Mouse (Mus musculus) mouse embryonic stem cell (cell line): ENCODE data around the gene Lama1.
"Not testable (repeated sequence)": the region's sequence is repeated elsewhere in the genome, so short reads cannot be mapped to it uniquely, and the experiment has no call there.

Source experiments
- in situ Hi-C, 2 experiments: fragments of 300-500 bp; cut with MboI; formaldehyde crosslinking; loops; 1 replicate in 1 of 2; 3 replicates in 1 of 2; pipeline ENCODE4 v1.14.3; 2019 to 2020; ENCODE audit warnings: low sequenced_read_pairs in 2 of 2, low pct_unique_long_range_greater_than_20kb in 1 of 2, mixed read lengths in 1 of 2; ENCODE audit not compliant: unreplicated experiment in 1 of 2

Lama1 gene

DNA sequence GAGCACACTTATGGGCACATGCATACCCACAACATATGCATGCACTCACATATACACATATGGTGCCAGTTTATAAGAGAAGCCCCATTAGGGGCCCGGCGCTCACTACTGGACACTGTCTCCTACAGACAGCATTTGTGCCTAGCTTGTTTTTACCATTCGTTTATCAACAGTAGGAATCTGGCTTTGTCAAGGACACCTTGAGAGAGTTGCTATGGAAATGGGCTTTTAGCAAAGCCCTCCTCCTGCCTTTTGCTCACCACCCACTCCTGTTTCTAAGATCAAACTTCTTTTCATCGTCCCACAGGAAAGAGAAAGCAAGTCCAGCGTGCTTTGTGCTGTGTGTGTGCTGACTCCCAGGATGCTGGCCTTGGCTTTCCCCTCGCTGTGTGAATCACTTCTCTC, 13.3 kb downstream of the Lama1 start:
- in situ Hi-C loops: no loop called here

DNA sequence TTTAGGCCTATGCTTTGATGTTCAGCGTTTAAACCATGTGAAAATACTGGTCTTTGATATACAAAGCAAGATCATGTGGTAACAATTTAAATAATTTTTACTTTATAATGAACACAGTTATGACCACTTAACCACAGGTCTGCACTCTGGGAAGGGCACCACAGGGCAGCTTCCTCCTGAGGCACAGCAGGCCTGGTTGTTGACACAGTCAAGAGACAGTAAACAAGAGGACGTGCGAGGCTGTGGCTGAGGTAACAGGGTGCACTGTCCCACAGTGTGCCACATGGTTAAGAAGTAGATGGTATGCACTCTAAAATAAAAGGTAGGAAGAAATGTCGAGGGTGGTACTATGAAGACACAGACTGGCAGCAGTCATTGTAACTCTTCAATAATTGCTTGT, 14.3 kb downstream of the Lama1 start:
- in situ Hi-C loops: no loop called here

DNA sequence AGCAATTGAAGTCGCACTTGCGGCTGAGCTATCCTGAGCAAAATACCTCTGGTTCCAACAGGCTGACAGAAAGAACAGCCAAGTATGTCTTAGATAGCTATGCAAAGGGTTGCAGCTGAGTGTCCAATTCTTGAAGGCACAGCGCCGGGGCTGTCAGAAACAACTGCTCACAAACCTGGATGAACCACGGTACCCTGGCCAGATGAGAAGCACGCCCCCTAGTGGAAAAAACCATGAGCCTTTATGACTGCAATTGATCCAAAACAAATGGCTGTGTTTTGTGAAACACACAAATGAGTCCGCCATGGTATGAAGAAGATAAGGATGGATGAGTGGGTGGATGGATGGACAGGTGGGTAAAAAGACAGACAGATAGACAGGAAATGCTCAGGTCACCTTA, 15.9 kb downstream of the Lama1 start:
- in situ Hi-C loops: no loop called here

DNA sequence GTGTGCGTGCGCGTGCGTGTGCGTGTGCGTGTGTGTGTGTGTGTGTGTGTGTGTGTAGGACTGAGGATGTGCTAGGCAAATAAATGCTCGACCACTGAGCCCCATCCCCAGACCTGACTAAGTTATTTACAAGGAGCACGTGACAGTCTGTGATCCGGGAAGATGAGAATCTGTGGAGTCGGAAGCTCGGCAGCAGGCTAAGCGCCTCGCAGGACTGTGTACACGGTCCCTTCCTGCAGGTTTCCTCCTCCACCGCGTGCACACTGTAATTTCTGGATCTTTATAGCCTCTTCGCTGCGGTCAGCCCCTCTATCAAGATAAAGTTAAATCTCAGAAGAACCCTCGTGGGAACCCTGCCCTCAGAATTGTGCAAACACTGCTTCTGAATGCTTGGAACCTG, 18.4 kb downstream of the Lama1 start:
- in situ Hi-C loops: no loop called here

DNA sequence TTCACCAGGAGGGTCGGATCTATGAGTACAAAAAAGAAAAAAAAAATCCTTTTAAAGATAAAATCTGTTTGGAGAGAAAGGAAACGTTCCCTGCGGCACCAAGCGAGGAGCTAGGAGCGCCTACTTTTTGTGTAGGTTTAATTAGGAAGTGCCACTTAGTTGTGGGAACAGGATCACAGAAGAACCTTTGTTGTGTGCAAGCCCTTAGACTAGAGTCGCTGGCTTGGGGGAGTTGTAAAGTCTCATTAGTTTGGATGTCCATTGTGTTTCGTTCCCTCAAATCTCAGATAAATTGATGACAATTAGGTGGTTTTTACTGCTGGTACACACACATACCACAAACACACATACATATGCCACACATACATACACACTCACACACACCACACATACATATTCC, 25.0 kb downstream of the Lama1 start:
- in situ Hi-C loops: no loop called here

DNA sequence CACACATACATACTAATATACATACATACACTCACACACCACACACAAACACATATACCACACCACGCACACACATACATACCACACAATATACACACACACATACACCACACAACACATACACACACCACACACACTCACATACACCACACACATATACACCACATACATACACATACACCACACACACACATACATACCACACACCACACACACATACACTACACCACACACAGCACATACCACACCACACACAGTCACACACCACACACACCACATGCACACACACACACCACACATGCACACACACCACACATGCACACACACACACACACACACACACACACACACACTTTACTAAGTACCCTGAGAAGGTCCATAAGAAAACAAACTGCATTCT, 25.5 kb downstream of the Lama1 start:
- in situ Hi-C loops: no loop called here

DNA sequence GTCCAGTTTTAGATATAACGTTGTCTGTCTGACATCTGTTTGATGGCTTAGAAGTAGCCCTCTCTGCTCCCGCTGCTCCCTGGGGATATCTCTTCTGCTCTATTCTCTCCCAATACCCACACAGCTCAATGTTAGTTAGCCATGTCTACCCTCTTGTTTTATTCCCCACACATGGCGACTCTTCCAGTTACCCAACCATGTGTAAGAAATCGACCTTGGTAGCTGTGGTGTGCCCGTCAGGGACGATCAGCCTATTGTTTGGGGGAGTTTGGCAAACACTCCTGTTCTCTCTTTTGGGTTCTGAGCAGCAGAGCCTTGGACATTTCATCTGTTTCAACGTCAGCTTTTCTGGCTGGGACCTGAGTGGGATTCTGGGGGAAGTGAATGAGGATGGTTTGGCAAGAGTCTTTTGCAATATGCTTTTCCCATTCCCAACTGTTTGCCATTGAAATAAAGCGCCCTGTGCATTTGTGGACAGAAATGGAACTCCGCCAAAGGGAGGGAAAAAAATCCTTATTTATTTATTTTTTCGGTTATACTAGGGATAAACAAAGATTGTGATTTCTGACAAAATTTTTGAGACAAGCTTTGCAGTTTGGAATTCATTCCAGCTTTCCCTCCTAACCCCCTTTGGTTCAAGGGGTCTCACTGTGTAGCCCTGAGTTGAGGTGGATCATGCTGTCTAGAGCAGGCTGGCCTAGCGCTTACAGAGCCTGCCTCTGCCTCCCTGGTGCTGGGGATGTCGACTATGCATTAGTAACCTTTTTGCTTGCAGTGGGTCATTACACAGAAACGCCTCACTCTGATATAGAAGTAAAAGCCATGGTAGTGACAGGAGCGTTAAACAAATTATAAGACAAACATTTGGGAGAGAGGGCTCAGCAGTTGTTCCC, 26.4 kb downstream of the Lama1 start:
- in situ Hi-C loops: no loop called here

DNA sequence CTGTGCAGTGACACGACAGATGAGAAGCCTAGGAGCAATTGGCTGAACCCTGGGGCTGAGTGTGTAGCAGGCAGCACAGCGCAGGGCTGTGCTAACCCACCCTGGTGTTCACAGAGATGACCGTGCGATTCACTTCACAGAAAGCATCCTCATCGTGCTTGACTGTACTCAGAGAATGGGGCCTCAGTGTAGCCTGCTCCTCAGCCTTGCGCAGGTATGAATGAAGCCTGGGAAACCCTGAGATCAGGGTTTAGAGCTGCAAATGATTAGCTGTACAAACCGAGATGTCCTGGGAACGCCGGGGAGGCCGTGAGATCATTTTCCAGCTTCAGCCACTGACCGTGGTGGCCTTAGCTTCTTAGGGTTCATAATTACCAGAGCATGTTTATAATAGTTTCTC, 29.5 kb downstream of the Lama1 start:
- in situ Hi-C loops: no loop called here

DNA sequence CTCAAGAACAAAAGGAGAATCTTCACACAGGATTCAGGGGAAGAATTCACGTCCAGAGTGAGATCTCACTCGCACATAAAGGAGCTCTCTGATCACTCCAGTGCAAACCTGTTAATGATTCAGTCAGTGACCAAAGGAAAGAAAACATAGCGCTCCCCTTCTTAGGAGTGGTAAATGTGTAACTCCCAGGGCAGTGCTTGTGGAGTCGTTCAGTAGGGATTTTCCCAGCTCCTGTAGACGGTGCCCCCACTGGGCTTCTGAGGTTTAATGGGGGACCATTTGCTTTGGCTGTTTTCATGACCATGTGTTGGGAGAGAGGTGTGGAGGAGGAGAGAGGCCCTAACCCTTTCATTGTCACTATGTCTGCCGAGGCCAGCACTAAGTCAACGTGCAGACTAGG, 31.7 kb downstream of the Lama1 start:
- in situ Hi-C loops: no loop called here

DNA sequence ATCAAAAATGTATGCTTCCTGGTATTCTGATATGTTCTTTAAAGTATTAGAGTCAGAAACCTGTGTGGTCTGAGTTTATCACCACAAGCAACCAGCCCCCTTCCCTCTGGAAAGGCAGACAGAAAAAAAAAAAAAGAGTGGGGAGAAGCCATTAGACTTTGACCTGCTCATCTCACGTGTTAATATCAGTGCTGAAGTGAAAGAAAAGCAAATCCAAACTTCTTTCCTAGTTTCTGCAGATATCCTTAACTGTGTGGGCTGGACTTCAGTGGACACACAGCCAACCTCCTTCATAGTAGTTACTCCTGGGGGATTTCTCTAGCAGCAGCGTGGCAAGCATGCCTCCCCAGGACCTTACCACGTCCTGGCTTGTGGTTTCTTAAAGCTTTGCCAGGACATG, 34.0 kb downstream of the Lama1 start:
- in situ Hi-C loops: no loop called here

DNA sequence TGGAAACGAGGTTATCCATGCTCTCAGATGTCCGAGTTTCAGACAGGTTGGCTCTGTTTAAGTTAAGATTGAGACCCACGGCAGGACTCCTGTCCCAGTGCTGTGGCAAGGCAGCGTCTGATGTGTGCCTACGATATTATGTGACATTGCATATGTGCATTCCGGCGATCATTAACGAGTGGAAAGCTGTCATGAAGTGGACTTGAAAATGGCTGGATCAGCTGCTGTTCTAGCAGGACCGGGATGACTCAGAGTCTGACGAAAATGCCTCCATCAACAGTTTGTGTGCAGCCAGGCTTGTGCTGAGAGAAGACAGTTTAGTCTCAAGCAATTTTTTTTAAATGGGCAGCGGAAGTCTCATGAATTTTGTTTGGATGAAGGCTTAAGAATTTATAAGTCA, 34.9 kb downstream of the Lama1 start:
- in situ Hi-C loops: no loop called here

DNA sequence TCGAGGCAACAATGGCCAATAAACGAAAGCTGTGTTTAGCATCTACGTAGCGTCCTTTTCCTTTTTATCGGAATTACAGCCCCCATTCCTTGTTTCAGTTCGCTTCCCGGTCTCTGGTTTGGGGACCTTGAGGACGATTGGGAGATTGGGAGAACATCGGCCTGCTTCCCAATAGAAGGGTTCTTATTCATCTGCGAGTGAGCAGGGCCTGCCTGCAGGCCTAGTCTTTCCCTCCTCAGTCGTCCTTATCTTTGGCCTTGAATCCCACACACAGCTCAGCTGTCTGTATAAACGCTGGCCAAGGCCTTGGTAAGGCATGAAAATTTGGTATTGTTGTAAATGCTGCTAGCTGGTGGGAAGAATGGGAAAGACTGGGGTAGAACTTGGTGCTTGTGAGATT, 36.5 kb downstream of the Lama1 start:
- in situ Hi-C loops: no loop called here

DNA sequence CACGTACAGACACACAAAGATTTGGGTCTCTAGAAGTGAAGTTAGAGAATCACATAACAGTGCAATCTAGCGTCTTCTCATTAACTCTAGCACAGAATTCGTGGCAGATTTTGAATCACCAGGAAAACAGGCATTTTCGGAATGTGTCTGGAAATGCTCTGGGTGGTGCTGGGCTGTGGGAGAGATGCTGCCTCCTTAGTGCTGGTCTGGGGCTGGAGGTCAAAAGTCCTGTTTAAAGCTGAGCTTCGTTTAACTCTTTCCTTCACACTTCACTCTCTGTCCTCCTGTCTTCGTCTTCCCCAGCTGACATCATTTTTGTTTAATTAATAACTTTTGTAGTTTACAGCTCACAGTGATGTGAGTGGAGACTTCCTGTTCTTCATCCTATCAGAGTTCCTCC, 38.7 kb downstream of the Lama1 start:
- in situ Hi-C loops: no loop called here

DNA sequence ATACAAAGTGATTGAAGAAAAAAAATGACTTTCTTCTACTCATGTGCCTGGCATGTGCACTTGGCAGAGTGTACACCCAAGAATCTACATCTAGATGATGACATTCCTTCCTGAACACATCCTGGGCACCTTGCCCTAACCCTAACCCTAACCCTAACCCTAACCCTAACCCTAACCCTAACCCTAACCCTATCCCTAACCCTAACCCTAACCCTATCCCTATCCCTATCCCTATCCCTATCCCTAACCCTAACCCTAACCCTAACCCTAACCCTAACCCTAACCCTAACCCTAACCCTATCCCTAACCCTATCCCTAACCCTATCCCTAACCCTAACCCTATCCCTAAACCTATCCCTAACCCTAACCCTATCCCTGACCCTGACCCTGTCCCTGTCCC, 44.2 kb downstream of the Lama1 start:
- in situ Hi-C loops: not testable (repeated sequence)

DNA sequence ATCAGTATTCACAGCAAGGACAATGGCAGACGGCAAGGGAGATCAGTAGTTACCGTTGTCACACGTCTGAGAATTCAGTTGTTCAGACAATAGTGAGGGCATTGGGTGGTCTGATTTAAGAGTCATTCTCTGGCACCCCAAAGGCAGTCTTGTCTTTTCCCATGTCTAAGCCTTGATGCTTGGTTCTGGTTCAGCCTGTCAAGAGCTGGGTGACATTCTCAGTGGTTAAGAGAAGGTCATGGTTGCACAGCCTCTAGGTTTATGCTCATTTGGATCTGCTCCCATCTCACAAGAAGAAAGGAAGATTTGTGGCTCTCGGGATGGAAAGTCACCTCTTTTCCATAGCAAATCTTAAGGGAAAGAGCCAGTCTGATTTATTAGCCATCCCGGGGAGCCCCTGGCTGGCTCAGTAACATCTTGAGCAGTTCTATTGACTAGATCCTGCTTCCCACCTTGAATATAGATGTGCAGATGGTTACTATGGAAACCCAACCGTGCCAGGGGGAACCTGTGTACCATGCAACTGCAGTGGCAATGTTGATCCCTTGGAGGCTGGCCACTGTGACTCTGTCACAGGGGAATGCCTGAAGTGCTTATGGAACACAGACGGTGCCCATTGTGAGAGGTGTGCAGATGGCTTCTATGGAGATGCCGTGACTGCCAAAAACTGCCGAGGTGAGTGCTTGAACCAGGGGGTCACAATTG, 67.3 kb downstream of the Lama1 start:
- in situ Hi-C loops: no loop called here

DNA sequence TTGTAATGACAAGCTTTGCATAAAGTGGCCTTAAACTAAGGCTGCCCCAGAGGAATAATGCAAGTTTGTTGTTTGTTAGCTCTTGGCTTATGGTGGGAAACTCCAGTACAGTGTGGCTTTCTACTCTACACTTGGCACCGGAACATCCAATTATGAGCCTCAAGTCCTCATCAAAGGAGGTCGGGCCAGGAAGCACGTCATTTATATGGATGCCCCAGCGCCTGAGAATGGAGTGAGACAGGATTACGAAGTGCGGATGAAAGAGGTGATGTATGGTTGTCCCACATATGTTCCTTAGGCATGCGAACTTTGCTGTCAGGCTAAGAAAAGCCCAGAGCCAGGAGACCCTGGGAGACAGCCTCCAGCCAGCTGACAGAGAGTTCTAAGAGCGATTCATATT, 76.5 kb downstream of the Lama1 start:
- in situ Hi-C loops: no loop called here

DNA sequence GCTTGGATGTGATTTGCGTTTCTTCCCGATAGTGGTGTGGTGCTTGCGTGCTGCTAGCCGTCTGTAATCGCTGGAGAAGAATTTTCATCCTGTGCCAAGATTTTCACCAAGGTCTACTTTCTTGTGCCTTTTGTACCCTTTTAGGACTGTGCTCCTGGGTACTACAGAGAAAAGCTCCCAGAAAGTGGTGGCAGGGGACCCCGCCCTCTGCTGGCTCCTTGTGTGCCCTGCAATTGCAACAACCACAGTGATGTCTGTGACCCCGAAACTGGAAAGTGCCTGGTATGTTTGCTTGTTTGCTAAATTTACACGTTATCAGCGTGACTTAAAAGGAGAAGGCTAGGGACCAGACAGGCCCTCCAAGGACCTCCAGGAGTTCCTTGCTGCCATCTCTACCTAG, 79.7 kb downstream of the Lama1 start:
- in situ Hi-C loops: no loop called here

DNA sequence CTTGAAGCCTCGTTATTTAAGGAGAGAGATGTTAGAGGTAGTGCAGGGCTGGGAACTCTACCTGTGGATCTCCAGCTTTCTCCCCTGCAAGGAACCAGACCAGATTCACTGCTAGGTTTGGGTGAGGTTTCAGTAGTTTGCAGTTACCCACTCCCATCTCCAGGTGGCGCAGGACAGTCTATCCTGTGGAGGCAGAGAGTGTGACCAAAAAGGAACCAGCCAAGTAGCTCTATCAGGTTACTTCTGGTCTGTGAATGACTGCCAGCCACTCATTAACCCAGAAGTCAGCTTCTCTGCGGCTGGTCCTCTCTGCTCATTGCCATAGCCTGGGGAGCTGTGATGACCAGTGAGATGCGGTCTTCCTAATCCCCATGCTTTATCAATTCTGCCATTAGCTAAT, 82.8 kb downstream of the Lama1 start:
- in situ Hi-C loops: no loop called here

DNA sequence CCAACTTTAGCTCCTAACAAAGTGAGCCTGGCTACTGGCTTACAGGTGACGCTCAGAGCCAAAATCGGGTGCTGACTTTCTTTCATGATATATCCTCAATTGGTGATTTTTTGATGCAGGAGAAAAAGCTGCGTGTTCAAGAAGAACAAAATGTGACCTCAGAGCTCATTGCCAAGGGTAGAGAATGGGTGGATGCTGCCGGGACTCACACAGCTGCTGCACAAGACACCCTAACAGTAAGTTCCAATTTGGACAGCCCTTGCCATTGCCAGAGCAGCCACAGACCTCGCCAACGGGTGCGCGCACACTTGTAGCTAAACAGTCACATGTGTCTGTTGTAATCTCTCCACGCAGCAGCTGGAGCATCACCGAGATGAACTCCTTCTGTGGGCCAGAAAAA, 94.0 kb downstream of the Lama1 start:
- in situ Hi-C loops: no loop called here

DNA sequence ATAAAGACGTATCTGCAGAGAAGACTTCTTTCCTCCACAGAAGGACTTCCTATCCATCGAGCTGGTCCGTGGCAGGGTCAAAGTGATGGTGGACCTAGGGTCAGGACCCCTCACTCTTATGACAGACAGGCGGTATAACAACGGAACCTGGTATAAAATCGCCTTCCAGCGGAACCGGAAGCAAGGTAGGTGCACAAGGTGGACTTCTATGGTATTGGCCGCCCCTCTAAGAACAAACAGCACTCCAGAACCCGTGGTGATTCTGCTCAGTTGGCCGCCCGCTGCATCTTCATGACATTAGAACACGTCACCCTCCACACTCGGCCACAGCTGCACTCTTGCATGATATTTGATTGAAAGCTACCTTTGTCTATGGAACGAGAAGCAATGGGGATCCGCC, 112.1 kb downstream of the Lama1 start:
- in situ Hi-C loops: no loop called here
